Mouse (Mus musculus) thymus, adult 2 months (tissue): ENCODE results near the gene Fap.

Experiments used
- CTCF ChIP-seq: fragments of 200-500 bp; IDR thresholded peaks from 2 replicates; pipeline ENCODE4 v1.5.1; 2012; ENCODE audit warnings: mild to moderate bottlenecking, control low read depth, low read length, moderate library complexity, borderline replicate concordance; ENCODE audit not compliant: control insufficient read depth, poor library complexity, insufficient read depth; ENCODE audit errors: extremely low read depth
- POLR2A ChIP-seq: fragments of 200-500 bp; IDR thresholded peaks from 2 replicates; pipeline ENCODE4 v1.6.1; 2012; ENCODE audit warnings: mild to moderate bottlenecking, low read length, control low read depth, moderate library complexity; ENCODE audit not compliant: control insufficient read depth, poor library complexity, insufficient read depth; ENCODE audit errors: extremely low read depth

- TF ChIP-seq POLR2A (no peak), CTCF (no peak)
These were observed 75.8 kb downstream of the Fap start for GRCm38 (mm10) chr2:62498086-62498485.
